Mouse (Mus musculus) cerebellum, adult 2 months (tissue): ENCODE data around the gene Hist1h2an. TPM values are rescaled to one million over a fixed set of nuclear protein-coding genes. Genes with fewer than 3 reads are reported as not detected.
A peak's percentile ranks its signal among the peaks of the same experiment; 100 is the strongest.
"Not testable (repeated sequence)": the region's sequence is repeated elsewhere in the genome, so short reads cannot be mapped to it uniquely, and the experiment has no call there.

Experiments
- DNase-seq, 2 experiments: peaks; one replicate each; pipeline ENCODE4 v3.0.0; 2021
- H3K27ac ChIP-seq: fragments of 200-500 bp; 2 replicates; pipeline ENCODE4 v1.5.1; 2012; ENCODE audit warnings: low read length, control low read depth, inconsistent platforms; ENCODE audit not compliant: insufficient read depth
- H3K27me3 ChIP-seq: fragments of 200-500 bp; 2 replicates; pipeline ENCODE4 v1.6.1; 2012; ENCODE audit warnings: inconsistent platforms, mild to moderate bottlenecking, low read length, moderate library complexity; ENCODE audit not compliant: control insufficient read depth, insufficient read depth
- H3K4me1 ChIP-seq: fragments of 200-500 bp; 2 replicates; pipeline ENCODE4 v1.6.1; 2011; ENCODE audit warnings: low read length; ENCODE audit not compliant: control insufficient read depth, insufficient read depth
- H3K4me3 ChIP-seq: fragments of 200-500 bp; replicated peaks from 2 replicates; pipeline ENCODE3; 2011; ENCODE audit warnings: mild to moderate bottlenecking, low read depth, low read length, control low read depth; ENCODE audit not compliant: insufficient read depth
- CTCF ChIP-seq: fragments of 200-500 bp; IDR thresholded peaks from 2 replicates; pipeline ENCODE4 v1.5.1; 2011; ENCODE audit warnings: low read depth, mild to moderate bottlenecking, control low read depth, low read length, moderate library complexity, borderline replicate concordance; ENCODE audit not compliant: insufficient read depth
- POLR2A ChIP-seq: fragments of 200-500 bp; IDR thresholded peaks from 2 replicates; pipeline ENCODE4 v1.6.1; 2011; ENCODE audit warnings: low read length, control low read depth, borderline replicate concordance; ENCODE audit not compliant: insufficient read depth
- WGBS: fragments of 180-500 bp; shearing (Covaris S2); methylation state at CpG from one replicate; pipeline ENCODE4 v1.1.7; 2018; 5-methylcytosine and 5-hydroxymethylcytosine counted together
- polyA plus RNA-seq: library from polyadenylated mRNA; depleted of rRNA; stranded (reverse); fragments of >200 nt; gene quantifications from 2 replicates; pipeline ENCODE4 v1.2.3, GENCODE M21; 2012

The Hist1h2an gene
- polyA plus RNA-seq, 1 experiment = not detected

DNA sequence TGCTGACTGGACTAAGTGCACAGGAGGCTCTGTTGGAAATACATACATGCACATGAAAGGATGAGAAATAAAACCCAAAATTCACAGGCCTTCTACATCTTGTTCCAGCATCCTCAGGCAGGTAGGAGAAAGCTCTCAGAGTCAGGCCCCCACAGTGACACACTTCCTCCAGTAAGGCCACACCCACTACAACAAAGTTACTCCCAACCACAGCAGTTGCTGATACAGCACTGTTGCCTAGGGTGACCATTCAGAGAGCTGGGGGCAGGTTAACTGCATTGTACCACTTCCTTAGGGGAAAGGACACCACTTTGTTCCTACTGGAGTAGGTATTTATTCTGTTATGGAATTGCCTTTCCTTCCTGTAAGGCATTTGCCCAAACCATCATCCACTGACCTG lies 10.1 kb upstream of the Hist1h2an start:
- not testable (repeated sequence) for DNase-seq, H3K27ac ChIP-seq, H3K27me3 ChIP-seq, H3K4me1 ChIP-seq, H3K4me3 ChIP-seq

DNA sequence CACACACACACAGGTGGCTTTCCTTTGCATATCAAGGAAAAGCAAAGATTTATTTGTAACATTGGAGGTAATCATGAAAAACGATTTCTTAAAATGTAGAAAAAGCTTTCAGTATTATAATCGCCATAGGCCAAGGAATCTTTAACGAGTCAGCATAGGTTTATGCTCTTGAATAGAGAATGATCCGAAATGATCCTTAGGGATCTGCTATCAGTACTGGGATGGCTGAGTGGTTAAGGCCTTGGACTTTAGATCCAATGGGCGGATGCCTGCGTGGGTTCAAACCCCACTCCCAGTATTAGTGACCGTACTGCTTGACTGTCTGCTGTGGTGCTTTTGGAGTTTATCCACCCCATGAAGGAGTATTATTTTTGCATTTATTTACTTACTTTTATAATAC lies 8.6 kb upstream of the Hist1h2an start:
- no peak for DNase-seq
- no peak overlapping the region for H3K27ac ChIP-seq
- no peak overlapping the region for H3K4me3 ChIP-seq
- no peaks in the 10 kb centered on the region for H3K27me3 ChIP-seq
- 94% methylated on average over 7 of the region's 7 CpGs for WGBS
- H3K4me1 ChIP-seq = 0 out of 2 replicates have a peak, but pooled peaks cover under 1% of the 10 kb centered on the region
- no peak for TF ChIP-seq CTCF
- no peak for TF ChIP-seq POLR2A

DNA sequence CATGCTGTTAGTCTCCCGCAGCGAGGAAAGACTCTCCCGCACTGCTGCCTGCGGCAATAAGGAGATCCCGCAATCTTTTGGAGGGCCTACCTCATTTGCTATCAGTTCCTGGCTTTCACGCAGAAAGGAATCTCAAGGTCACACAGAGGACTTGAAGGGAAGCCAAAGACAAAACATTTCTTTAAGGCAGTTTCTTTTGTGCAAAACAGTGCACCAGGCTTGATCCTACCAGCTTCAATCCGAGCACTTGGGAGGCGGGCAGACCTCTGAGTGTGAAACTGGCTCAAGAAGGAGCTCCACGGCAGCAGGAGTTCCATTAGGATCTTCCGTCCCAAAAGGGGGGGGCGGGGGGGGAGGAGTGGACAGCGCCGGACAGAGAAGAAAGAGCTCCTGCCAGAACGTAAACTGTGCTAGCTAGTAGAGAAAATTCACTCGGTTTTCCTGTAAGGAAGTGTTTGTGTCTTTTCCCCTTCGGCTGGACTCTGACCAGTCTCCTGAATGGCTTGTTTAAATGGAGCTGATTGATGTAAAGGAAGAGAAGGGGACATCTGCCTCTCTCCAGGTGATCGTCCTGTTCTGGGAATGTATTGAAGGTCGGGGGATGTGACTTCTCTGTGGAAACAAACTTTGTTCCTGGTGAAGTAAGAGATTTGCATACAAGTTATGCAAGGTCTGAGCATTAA lies 3.7 kb upstream of the Hist1h2an start:
- WGBS = 6% methylated on average over 18 of the region's 18 CpGs
- 0 out of 2 replicates have a peak, but pooled peaks cover 2% of the 10 kb centered on the region for H3K4me1 ChIP-seq
- no peak overlapping the region for H3K27ac ChIP-seq
- H3K4me3 ChIP-seq = no peak overlapping the region
- peak in 1 of 2 experiments; percentile 16 for DNase-seq
- TF ChIP-seq CTCF (no peak), POLR2A (no peak)
- H3K27me3 ChIP-seq = no peaks in the 10 kb centered on the region

DNA sequence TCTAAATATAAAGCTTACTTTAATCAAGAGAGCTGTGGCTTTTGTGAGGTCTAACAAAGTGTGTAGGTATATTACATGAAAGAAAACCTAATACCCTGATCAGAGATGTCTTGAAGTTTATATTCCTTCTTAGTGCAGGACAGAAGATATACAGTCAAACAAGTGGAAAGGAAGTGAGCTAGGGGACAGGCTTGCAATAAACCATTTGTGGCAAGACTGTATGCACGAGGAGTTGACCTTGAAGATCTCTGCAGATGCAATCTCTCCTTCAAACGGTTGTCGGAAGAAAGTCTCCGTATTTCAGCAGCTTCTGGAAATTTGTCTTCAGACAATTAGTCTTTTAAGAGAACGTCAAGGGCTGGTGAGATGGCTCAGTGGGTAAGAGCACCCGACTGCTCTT lies 2.9 kb upstream of the Hist1h2an start:
- no peak for DNase-seq
- 0 out of 2 replicates have a peak, but pooled peaks cover 2% of the 10 kb centered on the region for H3K4me1 ChIP-seq
- no peak for TF ChIP-seq POLR2A
- TF ChIP-seq CTCF = no peak
- H3K4me3 ChIP-seq = no peak overlapping the region
- 81% methylated on average over 6 of the region's 6 CpGs for WGBS
- H3K27me3 ChIP-seq = no peaks in the 10 kb centered on the region
- H3K27ac ChIP-seq = no peak overlapping the region

DNA sequence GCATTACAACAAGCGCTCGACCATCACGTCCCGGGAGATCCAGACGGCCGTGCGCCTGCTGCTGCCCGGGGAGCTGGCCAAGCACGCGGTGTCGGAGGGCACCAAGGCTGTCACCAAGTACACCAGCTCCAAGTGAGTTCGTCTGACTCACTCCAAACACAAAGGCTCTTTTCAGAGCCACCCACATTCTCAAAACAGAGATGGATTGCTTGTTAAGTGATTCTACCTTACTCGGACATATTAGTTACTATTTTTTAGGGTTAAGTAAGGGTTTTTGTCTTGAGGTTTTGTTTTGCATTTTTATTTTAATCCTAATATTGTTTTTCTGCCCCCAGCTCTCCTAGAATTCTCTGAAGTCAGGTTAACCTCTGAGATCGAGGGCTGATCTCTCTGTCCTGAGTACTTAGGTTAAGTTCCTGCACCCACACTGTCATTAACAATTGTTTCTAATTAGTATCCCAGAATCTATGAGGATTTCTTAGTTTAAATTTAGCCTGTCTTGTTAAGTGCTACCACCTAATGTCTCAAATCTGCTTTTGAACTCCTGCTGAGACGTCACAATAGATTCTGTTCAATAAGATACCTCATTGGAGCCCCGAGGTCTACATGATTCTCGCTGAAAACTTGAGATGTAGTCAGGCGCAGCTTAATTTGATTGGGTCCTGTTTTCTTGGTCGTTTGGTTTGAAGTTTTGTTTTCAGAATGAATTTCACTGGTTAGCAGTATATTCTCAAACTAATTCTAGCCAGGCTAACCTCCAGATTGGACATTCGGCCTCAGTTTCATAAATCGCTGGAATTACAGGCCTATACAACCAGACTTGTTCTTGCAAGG lies 959 bp upstream of the Hist1h2an start:
- H3K27me3 ChIP-seq = no peaks in the 10 kb centered on the region
- H3K4me1 ChIP-seq = 0 out of 2 replicates have a peak, but pooled peaks cover 2% of the 10 kb centered on the region
- no peak overlapping the region for H3K4me3 ChIP-seq
- H3K27ac ChIP-seq = no peak overlapping the region
- peak; percentile 13 to 14 for DNase-seq
- WGBS = 26% methylated on average over 15 of the region's 21 CpGs
- no peak for TF ChIP-seq POLR2A
- no peak for TF ChIP-seq CTCF

DNA sequence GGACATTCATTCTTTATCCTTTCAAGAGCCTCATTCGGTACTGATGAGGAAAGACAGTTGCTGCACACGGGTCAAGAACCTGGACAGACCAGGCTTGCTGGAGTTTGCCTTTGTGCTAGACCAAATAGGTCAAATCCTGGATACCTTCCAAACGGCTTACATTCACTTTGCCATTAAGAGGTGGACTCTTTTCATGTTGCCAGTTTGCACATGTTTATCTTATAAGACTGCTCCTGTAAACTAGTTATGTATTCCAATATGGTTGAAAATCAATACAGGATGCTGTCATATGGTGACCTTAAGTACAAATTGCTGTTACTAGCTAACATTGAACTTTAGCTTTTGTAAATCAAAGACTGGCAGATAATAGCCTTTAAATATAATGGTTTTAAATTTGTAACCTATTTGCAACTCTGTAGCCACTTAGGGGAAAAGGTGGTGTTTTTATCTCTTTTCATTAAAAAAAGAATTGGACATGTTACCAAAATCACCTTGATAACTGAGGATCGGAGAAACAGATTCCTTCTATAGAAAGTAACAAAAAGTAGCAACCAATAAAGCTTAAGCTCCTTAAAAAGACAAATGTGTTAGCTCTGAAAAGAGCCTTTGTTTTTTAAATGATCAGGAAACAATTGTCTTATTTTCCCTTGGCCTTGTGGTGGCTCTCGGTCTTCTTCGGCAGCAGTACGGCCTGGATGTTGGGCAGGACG lies 674 bp downstream of the Hist1h2an start:
- no peak overlapping the region for H3K27ac ChIP-seq
- H3K4me3 ChIP-seq = peak overlapping the region; percentile 23

DNA sequence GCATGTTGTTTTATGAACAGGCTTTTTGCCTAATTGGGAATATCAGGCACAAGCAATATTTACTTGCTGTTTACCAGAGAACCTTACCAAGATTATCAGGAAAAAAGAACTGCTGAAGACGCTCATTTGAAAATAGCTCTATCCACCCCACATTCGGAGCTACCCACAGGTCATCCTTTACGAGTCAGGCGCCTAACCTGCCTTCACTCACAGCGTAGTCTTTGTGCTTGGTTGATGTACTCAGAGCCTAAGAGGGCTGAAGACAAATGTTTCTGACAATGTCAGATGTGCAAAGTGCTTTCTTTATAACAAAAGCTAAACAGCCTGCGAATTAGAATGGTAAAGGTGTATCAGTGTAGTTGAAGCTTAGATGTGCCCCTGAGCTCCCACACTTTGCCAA lies 2.7 kb downstream of the Hist1h2an start:
- no peaks in the 10 kb centered on the region; the same call in 1 of the 2 replicates for H3K4me1 ChIP-seq
- 36% methylated on average over 6 of the region's 6 CpGs for WGBS
- TF ChIP-seq CTCF = no peak
- no peak for TF ChIP-seq POLR2A
- H3K27me3 ChIP-seq = no peaks in the 10 kb centered on the region
- no peak for DNase-seq
- H3K4me3 ChIP-seq = no peak overlapping the region
- H3K27ac ChIP-seq = no peak overlapping the region

More for the DNA sequence above, 674 bp downstream of the Hist1h2an start:
- Histone ChIP-seq H3K4me1 (0 out of 2 replicates have a peak, but pooled peaks cover 2% of the 10 kb centered on the region), H3K27me3 (no peaks in the 10 kb centered on the region)
- TF ChIP-seq POLR2A (no peak), CTCF (no peak)
- 7% methylated on average over 8 of the region's 8 CpGs for WGBS
- no peak for DNase-seq
